15 mouse cellular contexts compared by ENCODE assay signal in genomic region chr17:5176315-5176714, GRCm38 (mm10).
DNase-seq lines count a peak whose midpoint lies in the region; ATAC-seq and TF ChIP-seq lines count a peak whose summit lies in the region.
"Had no signal": no experiment of that assay in that cellular context is flagged by ENCODE, and none has a peak within 500 bp of the region (broad histone marks: within the 10 kb centered on the region; RNA-seq: fewer than 3 reads in every experiment).

No protein-coding gene starts in this region.

- no peak for TF ChIP-seq CTCF in midbrain, postnatal 0 days (IDR thresholded peaks at IDR 0.05)

- H3K36me3 ChIP-seq in forebrain, embryonic 15.5 days = no peaks in the 10 kb centered on the region
- no peaks in the 10 kb centered on the region for H3K36me3 ChIP-seq in forebrain, embryonic 16.5 days (ENCODE audit: control insufficient read depth, insufficient read depth)
- H3K36me3 ChIP-seq in midbrain, embryonic 13.5 days = no peaks in the 10 kb centered on the region
- no peaks in the 10 kb centered on the region for H3K36me3 ChIP-seq in midbrain, postnatal 0 days (ENCODE audit: insufficient read depth, low read length)
- H3K36me3 ChIP-seq: embryonic facial prominence, embryonic 13.5 days had no signal

- H3K4me2 ChIP-seq in forebrain, embryonic 15.5 days (replicated peaks) = no peak overlapping the region
- H3K4me2 ChIP-seq in forebrain, embryonic 16.5 days (ENCODE audit: low read length) = no peak overlapping the region
- no peak overlapping the region for H3K4me2 ChIP-seq in midbrain, embryonic 13.5 days (replicated peaks)
- H3K4me2 ChIP-seq in midbrain, postnatal 0 days (ENCODE audit: low read depth, low read length, poor library complexity, severe bottlenecking) = no peak overlapping the region
- H3K4me2 ChIP-seq: embryonic facial prominence, embryonic 13.5 days had no signal

- H3K4me3 ChIP-seq in forebrain, embryonic 15.5 days = no peak overlapping the region
- H3K4me3 ChIP-seq in forebrain, embryonic 16.5 days (replicated peaks; ENCODE audit: low read length) = no peak overlapping the region
- H3K4me3 ChIP-seq in midbrain, embryonic 13.5 days (replicated peaks) = no peak overlapping the region
- no peak overlapping the region for H3K4me3 ChIP-seq in midbrain, postnatal 0 days (ENCODE audit: low read depth, low read length)
- H3K4me3 ChIP-seq: embryonic facial prominence, embryonic 13.5 days had no signal

- 0 out of 2 replicates have a peak overlapping the region, but pooled peaks have one; percentile 41 for H3K27ac ChIP-seq in forebrain, embryonic 15.5 days (replicated peaks)
- H3K27ac ChIP-seq in forebrain, embryonic 16.5 days (ENCODE audit: low read length) = no peak overlapping the region
- no peak overlapping the region for H3K27ac ChIP-seq in midbrain, embryonic 13.5 days
- H3K27ac ChIP-seq in midbrain, postnatal 0 days (ENCODE audit: low read depth, low read length) = no peak overlapping the region
- H3K27ac ChIP-seq: embryonic facial prominence, embryonic 13.5 days had no signal

- no peaks in the 10 kb centered on the region for H3K9me3 ChIP-seq in forebrain, embryonic 15.5 days
- H3K9me3 ChIP-seq in forebrain, embryonic 16.5 days (ENCODE audit: control insufficient read depth, low read length) = no peaks in the 10 kb centered on the region
- no peaks in the 10 kb centered on the region for H3K9me3 ChIP-seq in midbrain, embryonic 13.5 days
- H3K9me3 ChIP-seq in midbrain, postnatal 0 days (ENCODE audit: low read length) = no peaks in the 10 kb centered on the region
- H3K9me3 ChIP-seq: embryonic facial prominence, embryonic 13.5 days had no signal

- H3K4me1 ChIP-seq in forebrain, embryonic 15.5 days = peaks cover 32% of the 10 kb centered on the region
- H3K4me1 ChIP-seq in forebrain, embryonic 16.5 days (replicated peaks; ENCODE audit: control insufficient read depth, insufficient read depth, low read length) = peaks cover 15% of the 10 kb centered on the region
- H3K4me1 ChIP-seq in midbrain, embryonic 13.5 days (replicated peaks) = peaks cover 53% of the 10 kb centered on the region
- 0 out of 2 replicates have a peak, but pooled peaks cover 3% of the 10 kb centered on the region for H3K4me1 ChIP-seq in midbrain, postnatal 0 days (ENCODE audit: insufficient read depth, low read length)

- ATAC-seq in forebrain, embryonic 15.5 days (replicated peaks) = no peak
- ATAC-seq in forebrain, embryonic 16.5 days = no peak
- ATAC-seq in midbrain, embryonic 13.5 days = peak; percentile 53; the same call in 1 of the 2 replicates
- ATAC-seq in midbrain, postnatal 0 days (ENCODE audit: low FRiP score) = no peak
- ATAC-seq in activated CD4-positive, CD25-positive, alpha-beta regulatory T cell, adult 4 months = no peak

- DNase-seq in midbrain, postnatal 0 days (ENCODE audit: low spot score) = no peak
- DNase-seq in liver (peak; percentile 67), MN1 (ENCODE audit: low spot score) (no peak)
- DNase-seq in right cerebral cortex, adult 18-20 months = no peak
- DNase-seq: adrenal gland, postnatal 10 days; cerebellum, postnatal 14 days; kidney, adult 2 months; lung, postnatal 10 days; right cerebral cortex, postnatal 14 days; thymus, postnatal 25 days had no signal

- no peaks in the 10 kb centered on the region for H3K27me3 ChIP-seq in forebrain, embryonic 15.5 days
- no peaks in the 10 kb centered on the region for H3K27me3 ChIP-seq in forebrain, embryonic 16.5 days (replicated peaks; ENCODE audit: control insufficient read depth, insufficient read depth, low read length)
- no peaks in the 10 kb centered on the region for H3K27me3 ChIP-seq in midbrain, embryonic 13.5 days
- H3K27me3 ChIP-seq in midbrain, postnatal 0 days (ENCODE audit: insufficient read depth, low read length) = no peaks in the 10 kb centered on the region
- H3K27me3 ChIP-seq: embryonic facial prominence, embryonic 13.5 days had no signal

- WGBS in forebrain, embryonic 15.5 days = 59% methylated on average over 2 of the region's 2 CpGs
- WGBS in forebrain, embryonic 16.5 days = 66% methylated on average over 2 of the region's 2 CpGs
- WGBS in midbrain, embryonic 13.5 days = 77% methylated on average over 2 of the region's 2 CpGs
- WGBS in midbrain, postnatal 0 days = 75% methylated on average over 2 of the region's 2 CpGs

- no peak overlapping the region for H3K9ac ChIP-seq in forebrain, embryonic 15.5 days (replicated peaks)
- H3K9ac ChIP-seq in forebrain, embryonic 16.5 days (replicated peaks; ENCODE audit: low read depth, low read length) = no peak overlapping the region
- H3K9ac ChIP-seq in midbrain, embryonic 13.5 days (replicated peaks) = no peak overlapping the region
- H3K9ac ChIP-seq in midbrain, postnatal 0 days (replicated peaks; ENCODE audit: low read length, poor library complexity, severe bottlenecking) = no peak overlapping the region
- H3K9ac ChIP-seq: embryonic facial prominence, embryonic 13.5 days had no signal
